Mouse (Mus musculus) liver, adult 2 months (tissue): Measurements from ENCODE around the gene Rpl21. TPM values are rescaled to one million over a fixed set of nuclear protein-coding genes. Genes with fewer than 3 reads are reported as not detected.

Experiments used
- DNase-seq: peaks from one replicate; pipeline ENCODE4 v3.0.0-alpha.2; 2011; ENCODE audit warnings: low read depth, low spot score; ENCODE audit errors: extremely low read depth
- H3K27ac ChIP-seq: fragments of 200-500 bp; replicated peaks from 2 replicates; pipeline ENCODE4 v1.5.1; 2012; ENCODE audit warnings: low read depth, mild to moderate bottlenecking, control low read depth, inconsistent platforms, low read length; ENCODE audit not compliant: insufficient read depth
- H3K27me3 ChIP-seq: fragments of 200-500 bp; 2 replicates; pipeline ENCODE4 v1.6.1; 2012; ENCODE audit warnings: mild to moderate bottlenecking, moderate library complexity, low read length, inconsistent platforms; ENCODE audit not compliant: control insufficient read depth, insufficient read depth
- H3K36me3 ChIP-seq: fragments of 200-500 bp; 2 replicates; pipeline ENCODE4 v1.6.1; 2012; ENCODE audit warnings: low read length, inconsistent platforms; ENCODE audit not compliant: control insufficient read depth, insufficient read depth
- H3K4me1 ChIP-seq: fragments of 200-500 bp; 2 replicates; pipeline ENCODE4 v1.6.1; 2011; ENCODE audit warnings: low read length; ENCODE audit not compliant: control insufficient read depth, insufficient read depth
- H3K4me3 ChIP-seq: fragments of 200-500 bp; 2 replicates; pipeline ENCODE4 v1.5.1; 2011; ENCODE audit warnings: low read depth, mild to moderate bottlenecking, control low read depth, low read length, moderate library complexity; ENCODE audit not compliant: insufficient read depth
- H3K79me2 ChIP-seq: fragments of 200-500 bp; 2 replicates; pipeline ENCODE4 v1.6.1; 2012; ENCODE audit warnings: inconsistent platforms, mild to moderate bottlenecking, low read length, moderate library complexity; ENCODE audit not compliant: control insufficient read depth, insufficient read depth
- H3K9ac ChIP-seq: fragments of 200-500 bp; 2 replicates; pipeline ENCODE4 v1.6.1; 2012; ENCODE audit warnings: low read depth, mild to moderate bottlenecking, control low read depth, inconsistent platforms, low read length
- CTCF ChIP-seq: fragments of 200-500 bp; IDR thresholded peaks from 2 replicates; pipeline ENCODE4 v1.5.1; 2011; ENCODE audit warnings: low read depth, low read length, control low read depth
- POLR2A ChIP-seq: fragments of 200-500 bp; IDR thresholded peaks from 2 replicates; pipeline ENCODE4 v1.6.1; 2011; ENCODE audit warnings: low read length, control low read depth; ENCODE audit not compliant: insufficient read depth; ENCODE audit errors: extremely low read depth
- WGBS: fragments of 180-500 bp; shearing (Covaris S2); methylation state at CpG from one replicate; pipeline ENCODE4 v1.1.7; 2018; 5-methylcytosine and 5-hydroxymethylcytosine counted together
- polyA plus RNA-seq: library from polyadenylated mRNA; depleted of rRNA; stranded (reverse); fragments of >200 nt; gene quantifications from 2 replicates; pipeline ENCODE4 v1.2.3, GENCODE M21; 2012
- total RNA-seq: library from RNA; depleted of rRNA; stranded (reverse); fragments of >200 nt; gene quantifications from 2 replicates; pipeline ENCODE4 v1.2.3, GENCODE M21; 2014

Rpl21 gene
- total and polyA plus RNA-seq, 2 experiments, result 24.5 to 154 TPM

DNA sequence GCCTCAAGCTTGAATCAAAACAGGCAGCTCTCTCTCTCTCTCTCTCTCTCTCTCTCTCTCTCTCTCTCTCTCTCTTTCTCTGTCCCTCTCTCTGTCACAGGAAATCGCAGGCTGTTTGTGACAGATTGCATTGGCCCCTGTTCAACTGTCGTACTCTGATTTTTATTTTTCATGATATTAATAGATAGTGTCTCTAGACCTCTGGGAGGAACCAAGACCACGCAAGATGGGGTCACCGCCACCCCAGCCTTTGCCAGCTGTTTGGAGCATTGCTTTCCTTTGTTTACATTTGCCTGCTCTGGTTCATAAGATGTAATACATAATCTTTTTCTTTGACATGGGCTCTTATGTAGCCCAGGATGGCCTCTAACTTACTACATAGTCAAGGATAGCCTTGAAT is 9.3 kb downstream of the Rpl21 start:
- no peak overlapping the region for H3K27ac ChIP-seq
- H3K4me3 ChIP-seq, result no peak overlapping the region
- 87% methylated on average over 4 of the region's 4 CpGs for WGBS
- H3K4me1 ChIP-seq, result peaks cover 6% of the 10 kb centered on the region
- TF ChIP-seq POLR2A (no peak), CTCF (no peak)
- DNase-seq, result no peak
- no peak overlapping the region for H3K9ac ChIP-seq
- H3K79me2 ChIP-seq, result no peaks in the 10 kb centered on the region
- H3K36me3 ChIP-seq, result peaks cover 11% of the 10 kb centered on the region
- H3K27me3 ChIP-seq, result no peaks in the 10 kb centered on the region

DNA sequence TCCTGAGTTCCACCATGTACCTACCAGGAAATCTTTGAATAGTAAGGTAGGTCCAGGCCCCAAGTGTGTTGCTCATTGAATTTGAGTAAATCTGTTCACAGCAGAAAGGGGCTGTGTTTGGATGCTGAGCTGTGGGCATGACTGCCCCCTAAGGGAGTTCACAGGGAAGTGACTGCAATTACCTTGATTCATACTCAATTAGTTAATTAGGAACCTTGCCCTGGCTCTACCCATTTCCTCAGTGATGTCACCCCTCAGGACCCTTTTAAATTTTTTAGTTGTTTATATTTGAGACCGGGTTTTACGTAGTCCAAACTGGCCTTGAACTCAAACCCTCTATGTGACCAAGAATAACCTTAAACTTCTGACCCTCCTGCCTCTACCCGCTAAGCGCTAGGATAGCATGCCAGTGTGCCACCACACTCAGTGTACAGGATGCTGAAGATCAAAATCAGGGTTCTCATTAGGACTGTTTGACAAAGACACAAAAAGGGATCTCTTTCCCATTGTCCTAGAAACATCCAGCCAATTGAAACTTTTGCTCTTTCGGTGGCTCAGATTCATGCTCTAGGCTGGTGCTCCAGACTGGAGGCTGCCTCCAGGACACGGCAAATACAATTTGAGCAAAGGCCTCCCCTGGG is 11.7 kb downstream of the Rpl21 start:
- Histone ChIP-seq H3K36me3 (no peaks in the 10 kb centered on the region), H3K4me3 (peak overlapping the region; percentile 63; the same call in 1 of the 2 replicates), H3K4me1 (peaks cover 6% of the 10 kb centered on the region), H3K79me2 (no peaks in the 10 kb centered on the region), H3K27me3 (no peaks in the 10 kb centered on the region), H3K27ac (peak overlapping the region; percentile 26; the same call in 1 of the 2 replicates), H3K9ac (peak overlapping the region; percentile 16)
- no peak for DNase-seq
- TF ChIP-seq CTCF (peak; percentile 31; the same call in 1 of the 2 replicates), POLR2A (no peak)
- 6% methylated on average over 6 of the region's 6 CpGs for WGBS

DNA sequence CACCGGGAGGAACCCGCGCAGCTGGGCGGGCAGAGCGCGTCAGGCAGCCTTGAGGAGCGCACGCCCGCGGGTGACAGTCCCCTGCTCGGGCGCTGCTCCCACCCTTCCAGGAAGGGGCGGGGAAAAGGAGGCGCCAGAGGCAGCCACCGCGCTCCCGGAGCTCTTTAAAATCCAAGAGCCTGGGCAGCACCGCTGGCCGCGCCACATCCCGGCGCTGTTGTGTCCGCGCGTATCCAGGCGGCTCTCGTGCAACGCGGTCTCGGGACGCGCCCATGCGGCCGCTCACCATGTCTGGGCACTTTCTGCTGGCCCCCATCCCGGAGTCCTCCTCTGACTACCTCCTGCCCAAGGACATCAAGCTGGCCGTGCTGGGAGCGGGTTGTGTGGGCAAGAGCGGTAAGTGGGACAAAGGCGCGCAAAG is 12.3 kb downstream of the Rpl21 start, which contains the start of gene Rasl11a:
Gene Rasl11a (plus strand): TSS at position 127 of the 421 bp plus-strand sequence.
- Histone ChIP-seq H3K4me1 (peaks cover 6% of the 10 kb centered on the region), H3K36me3 (no peaks in the 10 kb centered on the region), H3K27ac (peak within 1 kb of the TSS; percentile 26; the same call in 1 of the 2 replicates), H3K79me2 (no peaks in the 10 kb centered on the region), H3K9ac (peak within 1 kb of the TSS; percentile 48), H3K4me3 (peak within 1 kb of the TSS; percentile 63), H3K27me3 (no peaks in the 10 kb centered on the region)
- WGBS, result under 1% methylated on average over 40 of the region's 40 CpGs
- DNase-seq, result peak; percentile 54
- TF ChIP-seq CTCF (0 out of 2 replicates have a peak, but pooled peaks have one; percentile 18), POLR2A (0 out of 2 replicates have a peak, but pooled peaks have one; percentile 43)

DNA sequence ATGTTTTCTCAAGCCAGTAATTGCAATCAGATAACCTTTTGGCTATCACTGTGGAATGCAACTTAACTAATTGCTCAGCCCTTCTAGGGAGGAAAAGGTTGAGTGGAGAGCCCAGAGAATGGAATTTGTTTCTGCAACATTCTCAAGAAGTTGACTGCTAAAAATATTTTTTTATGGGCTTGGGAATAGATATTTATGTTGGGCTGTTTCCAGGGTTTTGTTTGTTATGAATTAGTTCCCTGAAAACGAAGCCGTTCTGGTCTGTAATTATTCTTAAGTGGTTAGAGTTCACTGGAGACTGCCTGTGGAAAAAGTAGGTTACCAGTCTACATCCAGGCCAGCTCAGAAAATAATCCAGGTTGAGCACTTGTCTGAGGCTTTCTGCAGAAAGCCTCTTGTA is 13.8 kb downstream of the Rpl21 start:
- no peak overlapping the region for H3K27ac ChIP-seq
- H3K79me2 ChIP-seq, result no peaks in the 10 kb centered on the region
- DNase-seq, result peak; percentile 31
- H3K4me1 ChIP-seq, result peaks cover 6% of the 10 kb centered on the region
- H3K27me3 ChIP-seq, result no peaks in the 10 kb centered on the region
- no peak overlapping the region for H3K4me3 ChIP-seq
- TF ChIP-seq POLR2A (no peak), CTCF (no peak)
- 24% methylated on average over 2 of the region's 2 CpGs for WGBS
- H3K36me3 ChIP-seq, result no peaks in the 10 kb centered on the region
- H3K9ac ChIP-seq, result no peak overlapping the region

DNA sequence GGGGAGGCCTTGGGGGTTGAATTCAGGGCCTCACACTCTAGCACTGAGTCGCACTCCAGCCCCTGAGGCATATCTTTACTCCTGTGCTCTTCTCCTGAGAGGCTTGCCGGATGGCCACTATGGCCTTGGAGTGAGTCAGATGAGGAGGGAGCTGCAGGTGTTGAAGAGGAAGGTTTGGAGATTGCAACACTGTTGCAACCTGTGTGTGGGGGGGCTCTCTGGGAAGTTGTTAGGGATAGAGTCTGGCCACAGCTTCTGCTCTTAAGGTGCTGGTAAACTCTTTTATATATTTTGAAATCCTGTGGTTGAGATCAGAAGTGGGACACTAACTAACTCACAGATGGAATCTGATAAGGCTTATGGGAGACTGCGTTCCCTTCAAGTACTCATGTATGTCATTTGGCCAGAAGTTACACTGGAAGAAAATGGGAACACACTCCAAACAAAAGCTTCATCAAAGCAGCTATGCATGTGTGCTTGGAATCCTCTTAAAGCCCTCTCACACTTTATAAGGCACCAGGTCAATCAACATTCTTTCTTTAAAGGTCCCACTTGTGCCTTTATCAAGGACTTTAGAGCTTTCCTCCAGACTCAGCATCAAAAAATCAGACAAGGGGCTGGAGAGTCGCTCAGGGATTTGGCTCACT is 16.4 kb downstream of the Rpl21 start:
- no peak overlapping the region for H3K9ac ChIP-seq
- TF ChIP-seq CTCF (no peak), POLR2A (no peak)
- H3K79me2 ChIP-seq, result no peaks in the 10 kb centered on the region
- H3K36me3 ChIP-seq, result no peaks in the 10 kb centered on the region
- no peak overlapping the region for H3K27ac ChIP-seq
- no peaks in the 10 kb centered on the region for H3K27me3 ChIP-seq
- H3K4me1 ChIP-seq, result peaks cover 6% of the 10 kb centered on the region
- H3K4me3 ChIP-seq, result no peak overlapping the region
- 91% methylated on average over 4 of the region's 4 CpGs for WGBS
- DNase-seq, result no peak
